Mouse (Mus musculus) neural tube, embryonic 12.5 days (tissue): Measurements from ENCODE around the gene Fli1. TPM values are rescaled to one million over a fixed set of nuclear protein-coding genes. Genes with fewer than 3 reads are reported as not detected.

Source experiments
- ATAC-seq: fragments of 200-750 bp; cut with Nextera tagmentation; 2 replicates; pipeline ENCODE4 v1.8.0; 2017; ENCODE audit warnings: low read depth, mild to moderate bottlenecking, moderate TSS enrichment, moderate library complexity; ENCODE audit not compliant: low FRiP score
- H3K27ac ChIP-seq: fragments of 300-500 bp; sonication (generic); 2 replicates; pipeline ENCODE4 v1.5.1; 2016
- H3K27me3 ChIP-seq: fragments of 300-500 bp; sonication (generic); replicated peaks from 2 replicates; pipeline ENCODE4 v1.6.1; 2016; ENCODE audit warnings: mild to moderate bottlenecking
- H3K36me3 ChIP-seq: fragments of 300-500 bp; sonication (generic); 2 replicates; pipeline ENCODE4 v1.6.1; 2016; ENCODE audit warnings: mild to moderate bottlenecking
- H3K4me1 ChIP-seq: fragments of 300-500 bp; sonication (generic); 2 replicates; pipeline ENCODE4 v1.6.1; 2016
- H3K4me2 ChIP-seq: fragments of 300-500 bp; sonication (generic); replicated peaks from 2 replicates; pipeline ENCODE4 v1.6.1; 2016; ENCODE audit warnings: mild to moderate bottlenecking
- H3K4me3 ChIP-seq: fragments of 300-500 bp; sonication (generic); 2 replicates; pipeline ENCODE4 v1.5.1; 2016
- H3K9ac ChIP-seq: fragments of 300-500 bp; sonication (generic); 2 replicates; pipeline ENCODE4 v1.6.1; 2016; ENCODE audit warnings: mild to moderate bottlenecking
- H3K9me3 ChIP-seq: fragments of 300-500 bp; sonication (generic); 2 replicates; pipeline ENCODE4 v1.6.1; 2016; ENCODE audit warnings: mild to moderate bottlenecking
- WGBS: fragments of 180-500 bp; shearing (Covaris S2); methylation state at CpG from one replicate; pipeline ENCODE4 v1.1.7; 2016; 5-methylcytosine and 5-hydroxymethylcytosine counted together
- polyA plus RNA-seq: library from polyadenylated mRNA; unstranded; fragments of >200 nt; fragmentation: Nextera tagmentation; extraction: Ambion mirVana; gene quantifications from 2 replicates; pipeline ENCODE4 v1.2.1, GENCODE M21; 2016

The Fli1 gene
- polyA plus RNA-seq: 15.4 and 18.6 TPM in 2 replicates

- ATAC-seq: no peak
- peak within 1 kb of the TSS; percentile 97 for H3K4me2 ChIP-seq
- H3K36me3 ChIP-seq: no peaks in the 10 kb centered on the region
- H3K4me3 ChIP-seq: peak within 1 kb of the TSS; percentile 50
- H3K4me1 ChIP-seq: peaks cover 59% of the 10 kb centered on the region
- no peaks in the 10 kb centered on the region for H3K9me3 ChIP-seq
- peak within 1 kb of the TSS; percentile 48; the same call in 1 of the 2 replicates for H3K9ac ChIP-seq
- H3K27me3 ChIP-seq: peaks cover 86% of the 10 kb centered on the region
- under 1% methylated on average over 41 of the region's 41 CpGs for WGBS
- H3K27ac ChIP-seq: no peak within 1 kb of the TSS
Observed at GRCm38 (mm10) chr9:32542212-32543039, at the start of gene Fli1. Gene Fli1, minus strand, starts transcription at chr9:32542861.

GRCm38 (mm10) chr9:32591732-32592582 is 49.3 kb upstream of the Fli1 start:
- Histone ChIP-seq H3K4me2 (0 out of 2 replicates have a peak overlapping the region, but pooled peaks have one; percentile 12), H3K4me3 (no peak overlapping the region), H3K27me3 (peaks cover 14% of the 10 kb centered on the region), H3K9ac (no peak overlapping the region), H3K9me3 (no peaks in the 10 kb centered on the region), H3K36me3 (no peaks in the 10 kb centered on the region), H3K27ac (no peak overlapping the region), H3K4me1 (peaks cover 9% of the 10 kb centered on the region)
- WGBS: 11% methylated on average over 14 of the region's 14 CpGs
- ATAC-seq: peak; percentile 76

- Histone ChIP-seq H3K27ac (no peak overlapping the region), H3K4me1 (peaks cover 9% of the 10 kb centered on the region), H3K9ac (no peak overlapping the region), H3K9me3 (no peaks in the 10 kb centered on the region), H3K4me2 (no peak overlapping the region), H3K4me3 (no peak overlapping the region), H3K27me3 (peaks cover 11% of the 10 kb centered on the region), H3K36me3 (no peaks in the 10 kb centered on the region)
- ATAC-seq: no peak
- 51% methylated on average over 5 of the region's 5 CpGs for WGBS
Observed at GRCm38 (mm10) chr9:32590571-32590970, 47.9 kb upstream of the Fli1 start.

GRCm38 (mm10) chr9:32589900-32590299 is 47.2 kb upstream of the Fli1 start:
- Histone ChIP-seq H3K9ac (no peak overlapping the region), H3K9me3 (no peaks in the 10 kb centered on the region), H3K36me3 (no peaks in the 10 kb centered on the region), H3K4me3 (no peak overlapping the region), H3K27me3 (peaks cover 10% of the 10 kb centered on the region), H3K4me1 (peaks cover 9% of the 10 kb centered on the region), H3K4me2 (0 out of 2 replicates have a peak overlapping the region, but pooled peaks have one; percentile 7), H3K27ac (no peak overlapping the region)
- WGBS: 11% methylated on average over 8 of the region's 8 CpGs
- ATAC-seq: peak; percentile 75; the same call in 1 of the 2 replicates

GRCm38 (mm10) chr9:32585357-32585756 is 42.7 kb upstream of the Fli1 start:
- H3K9ac ChIP-seq: no peak overlapping the region
- no peaks in the 10 kb centered on the region for H3K9me3 ChIP-seq
- no peak overlapping the region for H3K4me3 ChIP-seq
- no peaks in the 10 kb centered on the region for H3K36me3 ChIP-seq
- H3K27me3 ChIP-seq: no peaks in the 10 kb centered on the region; the same call in 1 of the 2 replicates
- H3K27ac ChIP-seq: no peak overlapping the region
- no peak overlapping the region for H3K4me2 ChIP-seq
- H3K4me1 ChIP-seq: no peaks in the 10 kb centered on the region
- 45% methylated on average over 7 of the region's 7 CpGs for WGBS
- no peak for ATAC-seq

GRCm38 (mm10) chr9:32583905-32584304 is 41.2 kb upstream of the Fli1 start:
- H3K4me2 ChIP-seq: no peak overlapping the region
- H3K4me3 ChIP-seq: no peak overlapping the region
- no peak overlapping the region for H3K27ac ChIP-seq
- H3K4me1 ChIP-seq: no peaks in the 10 kb centered on the region
- no peaks in the 10 kb centered on the region; the same call in 1 of the 2 replicates for H3K27me3 ChIP-seq
- 63% methylated on average over 6 of the region's 6 CpGs for WGBS
- no peaks in the 10 kb centered on the region for H3K36me3 ChIP-seq
- no peak overlapping the region for H3K9ac ChIP-seq
- ATAC-seq: no peak
- no peaks in the 10 kb centered on the region for H3K9me3 ChIP-seq

- no peaks in the 10 kb centered on the region for H3K9me3 ChIP-seq
Observed at GRCm38 (mm10) chr9:32581851-32582573, 39.4 kb upstream of the Fli1 start.

GRCm38 (mm10) chr9:32578411-32578810 is 35.8 kb upstream of the Fli1 start:
- Histone ChIP-seq H3K4me3 (no peak overlapping the region), H3K9me3 (no peaks in the 10 kb centered on the region), H3K36me3 (no peaks in the 10 kb centered on the region), H3K27me3 (no peaks in the 10 kb centered on the region), H3K4me1 (no peaks in the 10 kb centered on the region), H3K4me2 (no peak overlapping the region), H3K9ac (no peak overlapping the region), H3K27ac (no peak overlapping the region)
- 77% methylated on average over 2 of the region's 2 CpGs for WGBS
- ATAC-seq: no peak

More at GRCm38 (mm10) chr9:32581851-32582573, 39.4 kb upstream of the Fli1 start:
- Histone ChIP-seq H3K4me3 (no peak overlapping the region), H3K4me1 (no peaks in the 10 kb centered on the region), H3K9ac (no peak overlapping the region), H3K27me3 (no peaks in the 10 kb centered on the region; the same call in 1 of the 2 replicates), H3K27ac (no peak overlapping the region), H3K4me2 (no peak overlapping the region), H3K36me3 (no peaks in the 10 kb centered on the region)
- 84% methylated on average over 11 of the region's 11 CpGs for WGBS
- no peak for ATAC-seq

GRCm38 (mm10) chr9:32573638-32574037 is 31.0 kb upstream of the Fli1 start:
- Histone ChIP-seq H3K4me3 (no peak overlapping the region), H3K4me2 (no peak overlapping the region), H3K9ac (no peak overlapping the region), H3K27me3 (no peaks in the 10 kb centered on the region), H3K36me3 (no peaks in the 10 kb centered on the region), H3K4me1 (no peaks in the 10 kb centered on the region), H3K9me3 (no peaks in the 10 kb centered on the region), H3K27ac (no peak overlapping the region)
- no peak for ATAC-seq
- WGBS: 66% methylated on average over 4 of the region's 4 CpGs

- no peaks in the 10 kb centered on the region for H3K36me3 ChIP-seq
- no peak overlapping the region for H3K27ac ChIP-seq
- no peaks in the 10 kb centered on the region for H3K9me3 ChIP-seq
- no peak for ATAC-seq
- H3K9ac ChIP-seq: no peak overlapping the region
- no peak overlapping the region for H3K4me2 ChIP-seq
- no peaks in the 10 kb centered on the region for H3K27me3 ChIP-seq
- H3K4me3 ChIP-seq: no peak overlapping the region
- WGBS: 66% methylated on average over 4 of the region's 4 CpGs
- no peaks in the 10 kb centered on the region for H3K4me1 ChIP-seq
Observed at GRCm38 (mm10) chr9:32571676-32572075, 29.0 kb upstream of the Fli1 start.

- Histone ChIP-seq H3K4me1 (no peaks in the 10 kb centered on the region), H3K27me3 (no peaks in the 10 kb centered on the region), H3K36me3 (no peaks in the 10 kb centered on the region), H3K27ac (no peak overlapping the region), H3K4me3 (no peak overlapping the region), H3K4me2 (no peak overlapping the region), H3K9ac (no peak overlapping the region), H3K9me3 (no peaks in the 10 kb centered on the region)
- no peak for ATAC-seq
- WGBS: 88% methylated on average over 5 of the region's 5 CpGs
Observed at GRCm38 (mm10) chr9:32570547-32570946, 27.9 kb upstream of the Fli1 start.
